Mouse (Mus musculus) layer of hippocampus, adult 9-10 months (tissue): ENCODE measurements at regions not wholly inside any gene's neighbourhood (a gene's known extent, or its start where the extent isn't known, plus 50 kb on each side); places are given as distances from the start of the nearest gene placed in this dataset.

ENCODE experiments used
- DNase-seq: peaks from one replicate; pipeline ENCODE4 v3.0.0; 2022; ENCODE audit warnings: low spot score

GRCm38 (mm10) chr2:48250174-48250573 is 563.7 kb upstream of the Acvr2a start:
- no peak for DNase-seq

DNA sequence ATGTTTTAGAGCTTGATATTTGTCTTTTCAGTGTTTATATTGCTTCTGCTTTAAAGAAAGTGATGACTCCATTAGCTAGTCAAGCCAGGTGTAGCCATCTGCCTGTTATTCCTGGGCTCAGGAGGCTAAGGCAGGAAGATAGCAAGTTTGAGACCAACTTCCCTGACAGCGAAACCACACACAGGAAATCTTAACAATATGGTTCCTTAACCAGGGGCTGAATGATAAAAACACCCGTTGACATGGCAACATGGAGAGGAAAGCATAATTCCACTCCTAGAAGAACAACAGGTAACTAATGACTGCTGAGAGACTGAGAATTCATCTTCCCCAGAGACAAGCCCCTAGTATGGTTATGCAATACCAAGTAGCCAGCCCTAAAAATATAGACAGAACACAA is 553.6 kb upstream of the Acvr2a start:
- DNase-seq, result no peak
